Mouse (Mus musculus) lung, embryonic 16.5 days (tissue): ENCODE measurements around the gene Apobec3. TPM values are rescaled to one million over a fixed set of nuclear protein-coding genes. Genes with fewer than 3 reads are reported as not detected.
A peak's percentile ranks its signal among the peaks of the same experiment; 100 is the strongest.

Experiments used
- ATAC-seq: fragments of 200-750 bp; cut with Nextera tagmentation; 2 replicates; pipeline ENCODE4 v1.8.0; 2017; ENCODE audit warnings: low read depth, mild to moderate bottlenecking, moderate library complexity
- H3K27ac ChIP-seq: fragments of 300-500 bp; sonication (generic); 2 replicates; pipeline ENCODE4 v1.5.1; 2014; ENCODE audit warnings: mild to moderate bottlenecking, control low read depth, low read length
- H3K27me3 ChIP-seq: fragments of 300-500 bp; sonication (generic); 2 replicates; pipeline ENCODE4 v1.6.1; 2014; ENCODE audit warnings: low read depth, low read length, mixed read lengths; ENCODE audit not compliant: control insufficient read depth, insufficient read depth
- H3K36me3 ChIP-seq: fragments of 300-500 bp; sonication (generic); 2 replicates; pipeline ENCODE4 v1.6.1; 2014; ENCODE audit warnings: low read length; ENCODE audit not compliant: control insufficient read depth, insufficient read depth
- H3K4me1 ChIP-seq: fragments of 300-500 bp; sonication (generic); replicated peaks from 2 replicates; pipeline ENCODE4 v1.6.1; 2014; ENCODE audit warnings: low read length, mixed read lengths; ENCODE audit not compliant: control insufficient read depth, insufficient read depth
- H3K4me2 ChIP-seq: fragments of 300-500 bp; sonication (generic); 2 replicates; pipeline ENCODE4 v1.6.1; 2014; ENCODE audit warnings: low read depth, low read length, control low read depth
- H3K4me3 ChIP-seq: fragments of 300-500 bp; sonication (generic); 2 replicates; pipeline ENCODE4 v1.5.1; 2014; ENCODE audit warnings: mild to moderate bottlenecking, low read length, control low read depth
- H3K9ac ChIP-seq: fragments of 300-500 bp; sonication (generic); 2 replicates; pipeline ENCODE4 v1.6.1; 2014; ENCODE audit warnings: low read length, control low read depth
- H3K9me3 ChIP-seq: fragments of 300-500 bp; sonication (generic); 2 replicates; pipeline ENCODE4 v1.6.1; 2016; ENCODE audit warnings: low read length; ENCODE audit not compliant: control insufficient read depth
- WGBS: fragments of 180-500 bp; shearing (Covaris S2); extraction: QIAGEN DNeasy Blood & Tissue Kit; methylation state at CpG from one replicate; pipeline ENCODE4 v1.1.7; 2014; 5-methylcytosine and 5-hydroxymethylcytosine counted together
- polyA plus RNA-seq: library from polyadenylated mRNA; unstranded; fragments of >200 nt; fragmentation: Nextera tagmentation; extraction: Ambion mirVana; gene quantifications from 2 replicates; pipeline ENCODE4 v1.2.1, GENCODE M21; 2015

The Apobec3 gene
- polyA plus RNA-seq, 1 experiment from 2014 or later = 43.2 TPM

GRCm38 (mm10) chr15:79947681-79948080 is 56.2 kb downstream of the Apobec3 start:
- H3K27me3 ChIP-seq = no peaks in the 10 kb centered on the region
- no peaks in the 10 kb centered on the region for H3K9me3 ChIP-seq
- peaks cover 28% of the 10 kb centered on the region for H3K4me1 ChIP-seq
- no peak for ATAC-seq
- no peak overlapping the region for H3K9ac ChIP-seq
- H3K36me3 ChIP-seq = no peaks in the 10 kb centered on the region
- H3K4me3 ChIP-seq = no peak overlapping the region
- H3K27ac ChIP-seq = no peak overlapping the region
- WGBS = 52% methylated on average over 6 of the region's 6 CpGs
- no peak overlapping the region for H3K4me2 ChIP-seq

GRCm38 (mm10) chr15:79950250-79951025 is 59.0 kb downstream of the Apobec3 start:
- 3% methylated on average over 24 of the region's 24 CpGs for WGBS

GRCm38 (mm10) chr15:79951226-79951625 is 59.8 kb downstream of the Apobec3 start:
- H3K9ac ChIP-seq = peak overlapping the region; percentile 63; the same call in 1 of the 2 replicates
- no peaks in the 10 kb centered on the region for H3K27me3 ChIP-seq
- H3K4me1 ChIP-seq = peaks cover 30% of the 10 kb centered on the region
- H3K36me3 ChIP-seq = no peaks in the 10 kb centered on the region
- H3K4me3 ChIP-seq = no peak overlapping the region
- WGBS = 68% methylated on average over 6 of the region's 6 CpGs
- no peak overlapping the region for H3K4me2 ChIP-seq
- ATAC-seq = no peak
- peak overlapping the region; percentile 60 for H3K27ac ChIP-seq
- H3K9me3 ChIP-seq = no peaks in the 10 kb centered on the region

More at GRCm38 (mm10) chr15:79950250-79951025, 59.0 kb downstream of the Apobec3 start:
- Histone ChIP-seq H3K4me1 (peaks cover 30% of the 10 kb centered on the region), H3K9me3 (no peaks in the 10 kb centered on the region), H3K27ac (peak overlapping the region; percentile 60), H3K27me3 (no peaks in the 10 kb centered on the region), H3K4me3 (peak overlapping the region; percentile 36), H3K4me2 (peak overlapping the region; percentile 59), H3K9ac (peak overlapping the region; percentile 63), H3K36me3 (no peaks in the 10 kb centered on the region)
- ATAC-seq = peak; percentile 46

- Histone ChIP-seq H3K27me3 (no peaks in the 10 kb centered on the region), H3K36me3 (no peaks in the 10 kb centered on the region), H3K4me3 (no peak overlapping the region), H3K4me2 (peak overlapping the region; percentile 28), H3K9me3 (no peaks in the 10 kb centered on the region), H3K9ac (peak overlapping the region; percentile 47; the same call in 1 of the 2 replicates), H3K27ac (peak overlapping the region; percentile 60), H3K4me1 (peaks cover 30% of the 10 kb centered on the region)
- ATAC-seq = peak; percentile 65
- 14% methylated on average over 14 of the region's 14 CpGs for WGBS
Observed at GRCm38 (mm10) chr15:79951730-79952503, 60.5 kb downstream of the Apobec3 start.

GRCm38 (mm10) chr15:79952504-79953231 is 61.2 kb downstream of the Apobec3 start:
- Histone ChIP-seq H3K4me2 (peak overlapping the region; percentile 28; the same call in 1 of the 2 replicates), H3K9ac (0 out of 2 replicates have a peak overlapping the region, but pooled peaks have one; percentile 11)

GRCm38 (mm10) chr15:79953470-79953869 is 62.0 kb downstream of the Apobec3 start:
- Histone ChIP-seq H3K27ac (peak overlapping the region; percentile 60; the same call in 1 of the 2 replicates), H3K4me1 (peaks cover 30% of the 10 kb centered on the region), H3K9me3 (no peaks in the 10 kb centered on the region), H3K27me3 (no peaks in the 10 kb centered on the region), H3K4me3 (no peak overlapping the region), H3K4me2 (no peak overlapping the region), H3K36me3 (no peaks in the 10 kb centered on the region), H3K9ac (no peak overlapping the region)
- WGBS = 64% methylated on average over 7 of the region's 7 CpGs
- no peak for ATAC-seq

More at GRCm38 (mm10) chr15:79952504-79953231, 61.2 kb downstream of the Apobec3 start:
- no peaks in the 10 kb centered on the region for H3K36me3 ChIP-seq
- peak overlapping the region; percentile 60 for H3K27ac ChIP-seq
- peaks cover 30% of the 10 kb centered on the region for H3K4me1 ChIP-seq
- H3K4me3 ChIP-seq = no peak overlapping the region
- H3K27me3 ChIP-seq = no peaks in the 10 kb centered on the region
- whole genome bisulfite sequencing = 24% methylated on average over 11 of the region's 11 CpGs
- no peaks in the 10 kb centered on the region for H3K9me3 ChIP-seq
- ATAC-seq = peak; percentile 53

- Histone ChIP-seq H3K9ac (no peak overlapping the region), H3K27me3 (no peaks in the 10 kb centered on the region), H3K4me1 (peaks cover 13% of the 10 kb centered on the region), H3K9me3 (no peaks in the 10 kb centered on the region), H3K4me2 (no peak overlapping the region), H3K4me3 (no peak overlapping the region), H3K36me3 (no peaks in the 10 kb centered on the region), H3K27ac (peak overlapping the region; percentile 45; the same call in 1 of the 2 replicates)
- WGBS = 50% methylated on average over 8 of the region's 8 CpGs
- peak; percentile 77 for ATAC-seq
Observed at GRCm38 (mm10) chr15:79956559-79956958, 65.1 kb downstream of the Apobec3 start.

GRCm38 (mm10) chr15:79958418-79958817 is 67.0 kb downstream of the Apobec3 start:
- no peak overlapping the region for H3K27ac ChIP-seq
- WGBS = 49% methylated on average over 3 of the region's 3 CpGs
- no peak for ATAC-seq
- H3K9ac ChIP-seq = no peak overlapping the region
- no peak overlapping the region for H3K4me3 ChIP-seq
- no peaks in the 10 kb centered on the region; the same call in none of the 2 replicates for H3K4me1 ChIP-seq
- no peaks in the 10 kb centered on the region for H3K36me3 ChIP-seq
- H3K9me3 ChIP-seq = no peaks in the 10 kb centered on the region
- H3K27me3 ChIP-seq = no peaks in the 10 kb centered on the region
- H3K4me2 ChIP-seq = no peak overlapping the region
